Mouse (Mus musculus): Measurements from ENCODE around the gene Naa40.

The Naa40 gene

DNA sequence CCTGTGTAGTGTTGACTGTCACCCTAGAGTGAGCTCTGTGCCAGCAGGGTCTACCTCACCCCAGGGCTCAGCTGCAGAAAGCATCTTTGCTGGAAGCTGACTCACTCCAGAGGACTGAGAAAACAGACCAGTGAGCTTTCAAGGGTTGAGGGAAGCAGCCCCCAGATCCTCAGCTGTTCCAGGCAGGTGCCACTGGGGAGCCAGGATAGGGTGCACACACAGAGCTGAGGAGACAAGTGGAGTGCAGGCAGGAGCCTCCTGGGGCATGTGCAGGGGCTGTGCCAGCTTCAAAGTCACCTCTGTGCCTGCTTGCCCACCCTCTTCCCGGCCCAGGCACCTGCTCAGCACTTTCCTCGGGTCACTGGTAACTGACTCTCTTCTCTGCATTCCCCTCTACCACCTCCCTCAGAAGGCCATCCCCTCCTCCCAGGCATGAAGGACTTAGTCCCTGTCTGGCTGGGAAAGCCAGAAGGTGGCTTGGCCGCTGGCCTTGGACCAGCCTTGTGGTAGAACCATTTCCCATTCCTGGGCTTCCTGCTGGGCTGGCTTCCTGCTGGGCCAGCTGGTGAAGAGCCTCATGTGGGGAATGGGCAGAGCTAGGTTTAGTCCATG is 62.0 kb downstream of the Naa40 start:
- DNase-seq: peak; percentile 79 to 90

- DNase-seq: no peak
Measured at GRCm38 (mm10) chr19:7177804-7178511, 63.0 kb downstream of the Naa40 start.

- DNase-seq: no peak
Measured at GRCm38 (mm10) chr19:7176041-7176696, 64.8 kb downstream of the Naa40 start.

All from kidney, adult 8-10 months (tissue).